Mouse (Mus musculus) liver, embryonic 14.5 days (tissue): ENCODE measurements around the gene Ndc80. TPM values are rescaled to one million over a fixed set of nuclear protein-coding genes. Genes with fewer than 3 reads are reported as not detected.
A peak's percentile ranks its signal among the peaks of the same experiment; 100 is the strongest.

ENCODE experiments used
- ATAC-seq: fragments of 200-750 bp; cut with Nextera tagmentation; 2 replicates; pipeline ENCODE4 v1.8.0; 2017; ENCODE audit warnings: moderate number of reproducible peaks, mild to moderate bottlenecking, moderate library complexity; ENCODE audit not compliant: insufficient read depth
- DNase-seq, 3 experiments: peaks; one replicate each; pipeline ENCODE4 v3.0.0-alpha.2; 2012 to 2013; ENCODE audit warnings: low read depth in 3 of 3, low spot score in 3 of 3
- H3K27ac ChIP-seq: fragments of 300-500 bp; sonication (generic); 2 replicates; pipeline ENCODE4 v1.5.1; 2014; ENCODE audit warnings: moderate library complexity, mild to moderate bottlenecking, control low read depth, inconsistent platforms
- H3K27me3 ChIP-seq: fragments of 300-500 bp; sonication (generic); 2 replicates; pipeline ENCODE4 v1.6.1; 2014; ENCODE audit warnings: mild to moderate bottlenecking, low read length, moderate library complexity; ENCODE audit not compliant: control insufficient read depth, insufficient read depth
- H3K36me3 ChIP-seq: fragments of 300-500 bp; sonication (generic); replicated peaks from 2 replicates; pipeline ENCODE4 v1.6.1; 2014; ENCODE audit warnings: low read depth; ENCODE audit not compliant: control insufficient read depth, insufficient read depth
- H3K4me1 ChIP-seq, 2 experiments: fragments of 200-500 bp in 1 of 2; fragments of 300-500 bp in 1 of 2; sonication (generic) in 1 of 2; replicated peaks; 2 replicates each; pipeline ENCODE4 v1.6.1; 2012 to 2014; ENCODE audit warnings: antibody characterized with exemption in 1 of 2, inconsistent platforms in 1 of 2, low read length in 1 of 2; ENCODE audit not compliant: control insufficient read depth in 2 of 2, insufficient read depth in 2 of 2
- H3K4me2 ChIP-seq: fragments of 300-500 bp; sonication (generic); 2 replicates; pipeline ENCODE4 v1.6.1; 2014; ENCODE audit warnings: low read depth, mild to moderate bottlenecking, control low read depth, moderate library complexity
- H3K4me3 ChIP-seq, 2 experiments: fragments of 200-500 bp in 1 of 2; fragments of 300-500 bp in 1 of 2; sonication (generic) in 1 of 2; 2 replicates each; pipeline ENCODE4 v1.5.1; 2012 to 2014; ENCODE audit warnings: low read depth in 2 of 2, low read length in 2 of 2, mild to moderate bottlenecking in 2 of 2, control low read depth in 1 of 2, inconsistent platforms in 1 of 2, moderate library complexity in 1 of 2; ENCODE audit not compliant: insufficient read depth in 1 of 2
- H3K9ac ChIP-seq: fragments of 300-500 bp; sonication (generic); replicated peaks from 2 replicates; pipeline ENCODE4 v1.6.1; 2014; ENCODE audit warnings: mild to moderate bottlenecking, control low read depth, moderate library complexity
- H3K9me3 ChIP-seq: fragments of 300-500 bp; sonication (generic); 2 replicates; pipeline ENCODE4 v1.6.1; 2016; ENCODE audit warnings: low read length, mixed read lengths; ENCODE audit not compliant: control insufficient read depth
- CTCF ChIP-seq: IDR thresholded peaks from 2 replicates; pipeline ENCODE4 v1.5.1; 2016; ENCODE audit warnings: antibody characterized with exemption, low read depth, control low read depth
- EP300 ChIP-seq: IDR thresholded peaks from 2 replicates; pipeline ENCODE4 v1.6.1; 2016; ENCODE audit warnings: antibody characterized with exemption, low read depth
- WGBS: fragments of 180-500 bp; shearing (Covaris S2); extraction: QIAGEN DNeasy Blood & Tissue Kit; methylation state at CpG from one replicate; pipeline ENCODE4 v1.1.7; 2014; ENCODE audit not compliant: insufficient replicate concordance; 5-methylcytosine and 5-hydroxymethylcytosine counted together
- polyA plus RNA-seq, 2 experiments: library from polyadenylated mRNA; depleted of rRNA in 1 of 2; stranded (reverse) in 1 of 2; unstranded in 1 of 2; fragments of >200 nt; fragmentation: Nextera tagmentation in 1 of 2; extraction: Ambion mirVana in 1 of 2; gene quantifications; 2 replicates each; pipeline versions ENCODE4 v1.2.1 to v1.2.3; 2012 to 2014

Gene Ndc80
- polyA plus RNA-seq, 2 experiments: 16.1 to 34.2 TPM

DNA sequence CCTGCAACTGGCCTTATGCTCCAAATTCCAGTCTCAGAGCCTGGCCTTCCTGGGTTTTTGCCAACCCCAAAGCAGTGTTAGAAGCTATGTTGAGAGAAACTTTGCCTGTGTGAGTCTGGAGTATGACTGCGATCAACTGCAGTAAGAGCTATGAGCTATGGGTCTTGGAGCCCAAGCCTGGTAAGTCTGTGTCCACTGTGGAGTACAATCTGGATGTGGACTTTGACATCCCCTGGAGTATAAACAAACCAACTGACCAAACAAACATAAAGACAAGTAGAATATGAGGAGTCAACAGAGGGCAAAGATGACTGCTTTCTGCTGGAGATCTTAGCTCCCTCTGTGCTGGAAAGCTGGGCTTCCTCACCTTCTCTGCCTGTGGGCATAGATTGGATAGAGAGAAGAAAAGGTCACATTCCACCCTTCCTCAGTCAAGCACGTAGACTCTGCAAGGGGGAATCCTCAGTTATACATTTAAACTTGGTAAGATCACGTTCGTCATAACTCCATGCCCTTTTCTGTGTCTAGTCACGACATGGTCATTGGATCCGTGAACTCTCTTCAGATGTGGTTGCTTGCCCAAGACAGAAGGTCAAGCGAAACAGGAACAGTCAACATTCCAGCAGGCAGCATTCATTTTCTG is 43.1 kb downstream of the Ndc80 start:
- ATAC-seq: no peak
- Histone ChIP-seq H3K9me3 (no peaks in the 10 kb centered on the region), H3K4me1 (peaks cover 4 to 10% of the 10 kb centered on the region in 2 experiments), H3K27me3 (no peaks in the 10 kb centered on the region), H3K9ac (no peak overlapping the region), H3K27ac (no peak overlapping the region), H3K36me3 (no peaks in the 10 kb centered on the region), H3K4me2 (no peak overlapping the region), H3K4me3 (no peak overlapping the region)
- TF ChIP-seq CTCF (no peak), EP300 (no peak)
- no peak for DNase-seq
- 77% methylated on average over 7 of the region's 7 CpGs for WGBS

DNA sequence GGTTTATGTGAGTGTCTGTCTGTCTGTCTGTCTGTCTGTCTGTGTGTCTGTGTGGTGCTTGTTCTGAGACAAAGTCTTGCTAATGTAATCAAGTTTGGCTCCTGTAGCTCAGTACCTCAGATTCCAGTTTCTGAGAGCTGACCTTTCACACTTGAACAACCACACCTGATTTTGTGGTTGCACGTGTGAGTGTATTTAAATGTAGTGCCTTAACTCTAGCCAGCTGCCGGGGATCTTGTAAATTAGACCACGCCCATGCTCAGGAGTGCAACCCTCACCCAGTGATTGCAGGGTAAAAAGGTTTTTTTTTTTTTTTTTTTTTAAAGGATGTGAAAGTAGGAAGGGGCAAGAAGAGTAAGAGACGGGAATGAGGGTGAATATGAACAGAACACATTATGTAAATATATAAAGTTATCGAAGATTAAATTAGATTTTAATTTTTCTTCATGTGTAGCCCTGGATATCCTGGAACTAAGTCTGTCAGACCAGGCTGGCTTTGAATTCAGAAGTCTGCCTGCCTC is 47.2 kb downstream of the Ndc80 start:
- 31% methylated on average over 5 of the region's 5 CpGs for WGBS

DNA sequence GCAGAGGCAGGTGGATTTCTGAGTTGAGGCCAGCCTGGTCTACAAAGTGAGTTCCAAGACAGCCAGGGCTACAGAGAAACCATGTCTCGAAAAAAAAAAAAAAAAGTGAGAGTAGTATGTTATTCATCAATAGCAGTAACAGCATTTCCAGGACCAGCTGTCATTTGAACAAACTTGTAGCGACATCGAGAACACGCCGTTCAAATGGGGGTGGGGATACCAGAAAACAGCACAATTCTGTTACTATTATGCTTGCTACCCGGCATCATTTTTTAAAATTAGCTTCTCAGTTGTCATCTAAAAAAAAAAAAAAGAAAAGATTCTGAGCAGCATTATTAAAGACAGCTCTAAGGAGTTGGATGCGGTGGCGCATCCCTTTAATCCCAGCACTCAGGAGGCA is 49.2 kb downstream of the Ndc80 start:
- no peak for TF ChIP-seq CTCF
- no peak for TF ChIP-seq EP300
- DNase-seq (no peak), ATAC-seq (no peak)
- Histone ChIP-seq H3K27me3 (no peaks in the 10 kb centered on the region), H3K36me3 (no peaks in the 10 kb centered on the region), H3K9me3 (no peaks in the 10 kb centered on the region), H3K4me2 (no peak overlapping the region), H3K9ac (no peak overlapping the region), H3K4me1 (peaks cover 8 to 11% of the 10 kb centered on the region in 2 experiments; a peak in 3 of 4 replicates), H3K27ac (no peak overlapping the region), H3K4me3 (no peak overlapping the region)
- 81% methylated on average over 8 of the region's 8 CpGs for WGBS

More for the DNA sequence above, 47.2 kb downstream of the Ndc80 start:
- Histone ChIP-seq H3K4me1 (peaks cover 2 to 4% of the 10 kb centered on the region in 2 experiments; a peak in 2 of 4 replicates), H3K27ac (no peak overlapping the region), H3K36me3 (no peaks in the 10 kb centered on the region), H3K4me3 (no peak overlapping the region), H3K4me2 (no peak overlapping the region), H3K9me3 (no peaks in the 10 kb centered on the region), H3K27me3 (no peaks in the 10 kb centered on the region), H3K9ac (no peak overlapping the region)
- TF ChIP-seq CTCF (no peak), EP300 (no peak)
- ATAC-seq (no peak), DNase-seq (no peak)

DNA sequence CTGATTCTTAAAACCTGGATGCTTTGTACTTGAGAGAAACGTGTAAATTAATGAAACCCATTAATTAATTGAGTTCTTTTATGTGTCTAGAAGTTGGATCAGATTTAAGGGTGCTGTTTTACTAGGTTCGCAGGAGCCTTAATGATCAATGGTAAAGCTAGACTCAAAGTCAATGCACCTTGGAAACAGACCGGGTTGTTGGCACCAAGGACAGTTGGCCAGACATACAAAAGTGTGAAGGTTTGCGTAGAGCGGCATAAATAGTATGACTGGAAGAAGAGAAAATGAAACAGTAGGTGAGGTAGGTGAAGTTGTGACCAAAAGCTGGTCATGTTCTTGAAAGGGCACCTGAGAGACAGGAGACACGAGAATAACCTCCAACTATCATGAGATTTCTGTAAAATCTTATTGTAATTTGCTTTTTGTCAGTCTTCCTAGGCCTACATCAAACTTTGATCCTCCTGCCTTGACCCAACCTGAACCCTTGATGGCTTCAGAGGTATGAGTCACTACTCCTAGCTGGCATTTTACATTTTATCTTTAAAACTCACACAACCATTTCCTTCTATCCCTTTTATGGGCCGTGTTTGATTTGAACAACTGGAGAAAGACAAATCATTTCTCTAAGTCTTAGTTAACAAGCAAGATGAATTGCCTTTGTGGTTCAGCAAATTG is 50.2 kb downstream of the Ndc80 start:
- WGBS: 64% methylated on average over 7 of the region's 7 CpGs
- H3K27me3 ChIP-seq: no peaks in the 10 kb centered on the region
- H3K9ac ChIP-seq: no peak overlapping the region
- ATAC-seq: no peak
- DNase-seq: no peak
- no peaks in the 10 kb centered on the region for H3K9me3 ChIP-seq
- H3K4me3 ChIP-seq: peak overlapping the region in 1 of 2 experiments; percentile 69; a peak in 2 of 4 replicates
- H3K4me2 ChIP-seq: peak overlapping the region; percentile 96
- no peak for TF ChIP-seq CTCF
- TF ChIP-seq EP300: no peak
- H3K36me3 ChIP-seq: no peaks in the 10 kb centered on the region
- peaks cover 8 to 17% of the 10 kb centered on the region in 2 experiments; a peak in 3 of 4 replicates for H3K4me1 ChIP-seq
- H3K27ac ChIP-seq: no peak overlapping the region

DNA sequence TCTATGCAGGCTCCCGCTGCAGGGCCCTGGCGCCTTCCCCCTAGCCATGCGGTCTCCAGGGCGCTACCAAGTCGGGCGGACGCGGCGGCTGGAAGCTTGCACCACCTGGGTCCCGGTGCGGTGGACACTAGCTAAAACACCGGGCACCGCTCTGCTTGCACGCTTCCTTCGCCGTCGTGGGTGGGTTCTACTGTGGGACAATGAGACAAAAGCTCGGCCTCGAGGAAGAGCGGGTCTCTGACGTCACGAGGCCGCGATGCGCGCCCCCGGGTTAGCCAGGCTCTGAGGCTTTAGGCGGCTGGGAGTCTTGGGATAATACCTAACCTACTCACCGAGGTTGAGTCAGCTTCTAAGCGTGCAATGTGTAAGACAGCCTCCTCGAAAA is 51.0 kb downstream of the Ndc80 start:
- Histone ChIP-seq H3K9me3 (no peaks in the 10 kb centered on the region), H3K36me3 (no peaks in the 10 kb centered on the region), H3K9ac (peak overlapping the region; percentile 68), H3K27ac (peak overlapping the region; percentile 68), H3K4me2 (peak overlapping the region; percentile 96), H3K27me3 (no peaks in the 10 kb centered on the region), H3K4me3 (peak overlapping the region; percentile 69 to 71), H3K4me1 (peaks cover 8 to 17% of the 10 kb centered on the region in 2 experiments; a peak in 3 of 4 replicates)
- ATAC-seq (peak; percentile 55; the same call in 1 of the 2 replicates), DNase-seq (no peak)
- under 1% methylated on average over 31 of the region's 31 CpGs for WGBS
- TF ChIP-seq CTCF: no peak
- no peak for TF ChIP-seq EP300
